In genomic region chr5:70842192-70843095, GRCm38 (mm10) we compare ENCODE assay signal across 9 mouse cellular contexts. TPM values are rescaled to one million over a fixed set of nuclear protein-coding genes. Genes with fewer than 3 reads are reported as not detected.
A peak's percentile ranks its signal among the peaks of the same experiment; 100 is the strongest.
DNase-seq lines count a peak whose midpoint lies in the region; ATAC-seq lines count a peak whose summit lies in the region.
"Had no signal": no experiment of that assay in that cellular context is flagged by ENCODE, and none has a peak within 500 bp of the region (broad histone marks: within the 10 kb centered on the region; RNA-seq: fewer than 3 reads in every experiment).

Gene Gabrg1 (minus strand): TSS chr5:70842617.

- H3K27ac ChIP-seq in kidney, embryonic 14.5 days (ENCODE audit: low read depth, low read length) = no peak within 1 kb of the TSS
- H3K27ac ChIP-seq: liver, embryonic 15.5 days had no signal

- H3K4me2 ChIP-seq in kidney, embryonic 14.5 days (replicated peaks; ENCODE audit: low read depth, low read length) = peak within 1 kb of the TSS; percentile 50
- H3K4me2 ChIP-seq: liver, embryonic 15.5 days had no signal

- ATAC-seq in kidney, embryonic 14.5 days (ENCODE audit: low FRiP score, low TSS enrichment) = peak; percentile 88

- no peaks in the 10 kb centered on the region for H3K36me3 ChIP-seq in kidney, embryonic 14.5 days (ENCODE audit: control insufficient read depth, insufficient read depth, low read length)
- H3K36me3 ChIP-seq: liver, embryonic 15.5 days had no signal

- no peaks in the 10 kb centered on the region for H3K27me3 ChIP-seq in kidney, embryonic 14.5 days (ENCODE audit: control insufficient read depth, insufficient read depth, low read length)
- H3K27me3 ChIP-seq: liver, embryonic 15.5 days had no signal

- no peak within 1 kb of the TSS for H3K9ac ChIP-seq in kidney, embryonic 14.5 days (ENCODE audit: low read depth, low read length)
- H3K9ac ChIP-seq: liver, embryonic 15.5 days had no signal

- no peaks in the 10 kb centered on the region for H3K9me3 ChIP-seq in kidney, embryonic 14.5 days (ENCODE audit: control insufficient read depth, low read length)
- H3K9me3 ChIP-seq: liver, embryonic 15.5 days had no signal

- DNase-seq in kidney, adult 8-10 months = no peak
- DNase-seq in cerebellum, postnatal 14 days = peak; percentile 67
- peak; percentile 56 to 59 for DNase-seq in frontal cortex, postnatal 14 days (ENCODE audit: low spot score in 2 of 2)
- DNase-seq in left cerebral cortex, adult 8-10 months (ENCODE audit: low spot score in 2 of 2) = peak; percentile 54 to 72
- DNase-seq in retina, embryonic 14.5 days (ENCODE audit: low spot score) = peak; percentile 61
- DNase-seq in ovary, postnatal 10 days (ENCODE audit: low spot score) = no peak
- DNase-seq in lung, adult 18-20 months = no peak

- WGBS in kidney, embryonic 14.5 days = 3% methylated on average over 19 of the region's 19 CpGs

- peak within 1 kb of the TSS; percentile 27; the same call in 1 of the 2 replicates for H3K4me3 ChIP-seq in kidney, embryonic 14.5 days (ENCODE audit: low read length)
- H3K4me3 ChIP-seq: liver, embryonic 15.5 days had no signal

- H3K4me1 ChIP-seq in kidney, embryonic 14.5 days (ENCODE audit: control insufficient read depth, insufficient read depth, low read length) = no peaks in the 10 kb centered on the region
- H3K4me1 ChIP-seq: liver, embryonic 15.5 days had no signal

RNA-seq across cellular contexts. Expression of gene Gabrg1, which starts in this region (rescaled TPM):
- 0.23 and 0.60 TPM in 2 replicates for polyA plus RNA-seq in kidney, embryonic 14.5 days (2014; fragmentation: Nextera tagmentation; extraction: Ambion mirVana)
- 10 to 100 TPM; 19.2 to 23.9 (median 20.2) TPM for total RNA-seq in left cerebral cortex, adult 8-10 months (2022)
- polyA plus RNA-seq: liver, embryonic 15.5 days had no signal

Comparison
In these comparisons a context has a peak if more than half of its experiments do, and no peak if none do; other contexts are left out.
1. Peak in ATAC-seq, H3K4me3 ChIP-seq and H3K4me2 ChIP-seq in kidney, embryonic 14.5 days; RNA of the gene not detected or under 1 TPM.
2. DNase-seq: peak in cerebellum, postnatal 14 days (2 of 2), frontal cortex, postnatal 14 days (2 of 2), left cerebral cortex, adult 8-10 months (2 of 2) and retina, embryonic 14.5 days (single experiment); none in kidney, adult 8-10 months (0 of 2), ovary, postnatal 10 days (single experiment) and lung, adult 18-20 months (0 of 2).